Mouse (Mus musculus): ENCODE data around the gene Nos2.

- TF ChIP-seq GATA1 (IDR thresholded peaks at IDR 0.05; ENCODE audit: low read length), result no peak
- no peak for TF ChIP-seq TAL1 (IDR thresholded peaks at IDR 0.05; ENCODE audit: low read length)
Observed at GRCm38 (mm10) chr11:78896357-78897123, 24.0 kb upstream of the Nos2 start.
